Mouse (Mus musculus) spleen, adult 2 months (tissue): ENCODE results near the gene Sh3bgr.

ENCODE experiments used
- CTCF ChIP-seq: fragments of 200-500 bp; IDR thresholded peaks from 2 replicates; pipeline ENCODE4 v1.5.1; 2011; ENCODE audit warnings: mild to moderate bottlenecking, inconsistent platforms; ENCODE audit not compliant: insufficient read depth, insufficient read length, insufficient replicate concordance; ENCODE audit errors: extremely low read depth
- POLR2A ChIP-seq: fragments of 200-500 bp; IDR thresholded peaks from 2 replicates; pipeline ENCODE4 v1.6.1; 2011; ENCODE audit warnings: low read depth, low read length, inconsistent platforms

GRCm38 (mm10) chr16:96244496-96244895 lies 44.2 kb downstream of the Sh3bgr start:
- no peak for TF ChIP-seq CTCF
- TF ChIP-seq POLR2A = no peak
